Mouse (Mus musculus): Measurements from ENCODE around the gene Ntn1.

DNA sequence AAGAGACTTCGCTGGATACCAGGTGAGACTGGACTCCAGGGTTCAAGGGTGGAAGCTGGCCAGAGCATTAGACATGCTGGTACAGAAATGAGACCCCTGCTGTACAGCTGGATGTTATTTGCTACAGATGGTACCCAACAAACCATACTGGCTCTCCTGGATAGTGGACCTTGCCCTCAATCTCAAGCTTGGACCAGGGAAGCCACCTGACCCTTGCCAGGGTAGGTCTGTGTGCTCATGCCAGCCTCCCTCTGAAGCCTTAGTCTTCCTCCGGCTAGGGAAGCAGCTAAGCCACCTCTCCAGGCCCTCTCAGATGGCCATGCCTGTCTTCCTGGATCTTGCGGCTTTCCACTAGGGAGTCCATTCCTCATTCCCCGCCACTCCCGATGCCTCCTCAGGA, 189.9 kb downstream of the Ntn1 start:
- TF ChIP-seq CTCF (conservative IDR thresholded peaks at IDR 0.05; ENCODE audit: insufficient read depth, insufficient read length, low read depth, low read length), result no peak
- TF ChIP-seq POLR2A (IDR thresholded peaks at IDR 0.05; ENCODE audit: low read depth, low read length), result no peak

All from kidney, adult 2 months (tissue).